Mouse (Mus musculus): ENCODE measurements around the gene Gm44973.

DNA sequence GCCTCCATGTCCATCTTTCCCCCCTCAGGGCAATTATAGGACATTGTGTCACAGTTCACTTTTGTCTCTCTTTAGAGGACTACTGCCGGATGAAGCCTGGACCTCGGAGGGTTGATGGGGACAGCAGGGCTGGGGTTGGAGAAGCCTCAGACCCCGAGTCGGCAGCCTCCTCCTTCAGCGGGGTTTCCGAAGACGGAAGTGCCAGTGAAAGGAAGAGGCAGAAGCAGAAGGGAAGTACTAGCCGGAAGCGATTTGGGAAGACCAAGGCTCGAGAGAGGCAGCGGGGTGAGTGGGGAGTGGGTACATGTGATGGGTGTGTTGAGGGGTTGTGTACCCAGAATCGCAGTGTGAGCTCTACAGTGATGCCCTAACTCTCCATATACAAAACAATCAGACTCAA lies 44.1 kb downstream of the Gm44973 start:
- TF ChIP-seq CTCF (IDR thresholded peaks at IDR 0.05; ENCODE audit: borderline replicate concordance, insufficient read depth, low read depth, low read length): no peak
- no peak for TF ChIP-seq POLR2A (IDR thresholded peaks at IDR 0.05; ENCODE audit: borderline replicate concordance, insufficient read depth, low read length)
